Mouse (Mus musculus) adrenal gland, postnatal 0 days (tissue): ENCODE results near the gene Defa30. TPM values are rescaled to one million over a fixed set of nuclear protein-coding genes. Genes with fewer than 3 reads are reported as not detected.

Experiments
- polyA plus RNA-seq: library from polyadenylated mRNA; unstranded; fragments of >200 nt; fragmentation: Nextera tagmentation; extraction: Ambion mirVana; gene quantifications from 2 replicates; pipeline ENCODE4 v1.2.1, GENCODE M21; 2015

Gene Defa30
- not detected in 2 replicates for polyA plus RNA-seq

GRCm38 (mm10) chr8:21134342-21134741, at the start of gene Defa30:
Defa30 (plus strand) TSS chr8:21134642.

GRCm38 (mm10) chr8:21095950-21096349, 38.5 kb upstream of the Defa30 start, which contains the start of gene Gm14851:
Gm14851 (minus strand) TSS chr8:21096050.

GRCm38 (mm10) chr8:21161977-21162376, 27.5 kb downstream of the Defa30 start, which contains the start of gene Defa22:
Defa22 (plus strand) TSS chr8:21162277.

Other genes with a start within 250 kb of the Defa30 start
- not detected in 2 replicates for gene Defb33, start 242.0 kb upstream of the Defa30 start, polyA plus RNA-seq
- not detected in 2 replicates for gene Gm15056, start 232.0 kb upstream of the Defa30 start, polyA plus RNA-seq
- not detected in 2 replicates for gene Gm6040, start 212.6 kb upstream of the Defa30 start, polyA plus RNA-seq
- gene AY761185, start 189.9 kb upstream of the Defa30 start, polyA plus RNA-seq = not detected in 2 replicates
- gene Defa21, start 109.1 kb upstream of the Defa30 start, polyA plus RNA-seq = not detected in 2 replicates
- gene Defa23, start 79.6 kb upstream of the Defa30 start, polyA plus RNA-seq = not detected in 2 replicates
- not detected in 2 replicates for gene Defa35, start 69.6 kb upstream of the Defa30 start, polyA plus RNA-seq
- gene Defa25, start 50.2 kb upstream of the Defa30 start, polyA plus RNA-seq = not detected in 2 replicates
- gene Gm14851, start 38.6 kb upstream of the Defa30 start, polyA plus RNA-seq = not detected in 2 replicates
- gene Defa22, start 27.6 kb downstream of the Defa30 start, polyA plus RNA-seq = not detected in 2 replicates
- not detected in 2 replicates for gene Defa31, start 57.0 kb downstream of the Defa30 start, polyA plus RNA-seq
- gene Gm15293, start 66.9 kb downstream of the Defa30 start, polyA plus RNA-seq = not detected in 2 replicates
- not detected in 2 replicates for gene Gm15292, start 115.1 kb downstream of the Defa30 start, polyA plus RNA-seq
- gene Defa27, start 180.9 kb downstream of the Defa30 start, polyA plus RNA-seq = not detected in 2 replicates
- not detected in 2 replicates for gene Defa29, start 192.4 kb downstream of the Defa30 start, polyA plus RNA-seq
- not detected in 2 replicates for gene Defa2, start 243.9 kb downstream of the Defa30 start, polyA plus RNA-seq